Mouse (Mus musculus) kidney, embryonic 16.5 days (tissue): ENCODE data around the gene Gamt. TPM values are rescaled to one million over a fixed set of nuclear protein-coding genes. Genes with fewer than 3 reads are reported as not detected.
A peak's percentile ranks its signal among the peaks of the same experiment; 100 is the strongest.
"Not testable (repeated sequence)": the region's sequence is repeated elsewhere in the genome, so short reads cannot be mapped to it uniquely, and the experiment has no call there.

Source experiments
- ATAC-seq: fragments of 200-750 bp; cut with Nextera tagmentation; 2 replicates; pipeline ENCODE4 v1.8.0; 2017; ENCODE audit warnings: moderate TSS enrichment; ENCODE audit not compliant: low FRiP score, low TSS enrichment
- H3K27ac ChIP-seq: fragments of 300-500 bp; sonication (generic); 2 replicates; pipeline ENCODE4 v1.5.1; 2014; ENCODE audit warnings: low read length
- H3K27me3 ChIP-seq: fragments of 300-500 bp; sonication (generic); 2 replicates; pipeline ENCODE4 v1.6.1; 2014; ENCODE audit warnings: low read length, control low read depth, mixed read lengths; ENCODE audit not compliant: insufficient read depth
- H3K36me3 ChIP-seq: fragments of 300-500 bp; sonication (generic); 2 replicates; pipeline ENCODE4 v1.6.1; 2014; ENCODE audit warnings: low read length, control low read depth, mixed read lengths; ENCODE audit not compliant: insufficient read depth
- H3K4me1 ChIP-seq: fragments of 300-500 bp; sonication (generic); 2 replicates; pipeline ENCODE4 v1.6.1; 2014; ENCODE audit warnings: low read length, control low read depth, mixed read lengths; ENCODE audit not compliant: insufficient read depth
- H3K4me2 ChIP-seq: fragments of 300-500 bp; sonication (generic); replicated peaks from 2 replicates; pipeline ENCODE4 v1.6.1; 2014; ENCODE audit warnings: low read depth, low read length
- H3K4me3 ChIP-seq: fragments of 300-500 bp; sonication (generic); 2 replicates; pipeline ENCODE4 v1.5.1; 2014; ENCODE audit warnings: mild to moderate bottlenecking, low read length
- H3K9ac ChIP-seq: fragments of 300-500 bp; sonication (generic); replicated peaks from 2 replicates; pipeline ENCODE4 v1.6.1; 2014; ENCODE audit warnings: low read length
- H3K9me3 ChIP-seq: fragments of 300-500 bp; sonication (generic); 2 replicates; pipeline ENCODE4 v1.6.1; 2016; ENCODE audit warnings: low read length, control low read depth
- WGBS: fragments of 180-500 bp; shearing (Covaris S2); extraction: QIAGEN DNeasy Blood & Tissue Kit; methylation state at CpG from one replicate; pipeline ENCODE4 v1.1.7; 2014; 5-methylcytosine and 5-hydroxymethylcytosine counted together
- polyA plus RNA-seq: library from polyadenylated mRNA; unstranded; fragments of >200 nt; fragmentation: Nextera tagmentation; extraction: Ambion mirVana; gene quantifications from 2 replicates; pipeline ENCODE4 v1.2.1, GENCODE M21; 2015

Gene Gamt
- polyA plus RNA-seq, 1 experiment from 2014 or later = 38.3 TPM

DNA sequence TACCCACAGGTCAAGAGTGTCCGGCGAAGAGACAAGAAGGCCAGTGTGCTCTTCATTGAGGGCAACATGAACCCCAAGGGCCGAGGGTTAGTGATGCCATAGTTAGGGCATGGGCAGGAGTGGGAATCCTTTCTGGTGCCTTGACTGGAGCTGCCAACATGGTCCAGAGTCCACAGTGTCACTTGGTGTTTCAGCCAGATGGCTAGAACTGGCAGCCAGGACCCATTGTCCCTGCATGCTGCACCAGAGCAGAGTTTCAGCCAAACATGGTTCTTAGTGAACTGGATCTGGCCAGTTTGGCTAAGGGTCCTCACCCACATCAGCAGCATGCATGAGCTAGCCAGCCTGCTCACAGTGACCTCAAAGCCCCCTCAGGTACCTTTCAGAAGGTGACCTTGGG, 22.5 kb downstream of the Gamt start:
- Histone ChIP-seq H3K36me3 (peaks cover 92% of the 10 kb centered on the region), H3K4me2 (no peak overlapping the region), H3K27ac (no peak overlapping the region), H3K9ac (no peak overlapping the region), H3K4me1 (peaks cover 2% of the 10 kb centered on the region; the same call in 1 of the 2 replicates), H3K4me3 (no peak overlapping the region), H3K9me3 (no peaks in the 10 kb centered on the region), H3K27me3 (no peaks in the 10 kb centered on the region)
- ATAC-seq = no peak
- 84% methylated on average over 3 of the region's 3 CpGs for WGBS

DNA sequence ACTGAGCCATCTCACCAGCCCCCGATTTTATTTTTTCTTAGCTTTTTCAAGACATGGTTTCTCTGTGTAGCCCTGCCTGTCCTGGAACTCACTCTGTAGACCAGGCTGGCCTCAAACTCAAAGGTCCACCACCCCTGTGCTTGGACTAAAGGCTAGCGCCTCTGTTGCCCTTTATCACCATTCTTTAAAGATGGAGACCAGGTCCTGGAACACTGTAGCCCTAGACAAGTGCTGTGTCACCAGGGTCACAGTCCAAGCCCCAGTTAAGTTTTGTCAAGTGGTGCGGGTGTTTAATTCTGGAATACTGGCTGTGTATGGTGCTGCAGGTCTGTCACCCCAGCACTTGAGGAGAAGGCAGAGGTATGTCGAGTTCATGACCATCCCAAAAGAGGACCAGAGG, 23.8 kb downstream of the Gamt start:
- H3K4me2 ChIP-seq = no peak overlapping the region
- WGBS = 90% methylated on average over 4 of the region's 4 CpGs
- H3K36me3 ChIP-seq = peaks cover 92% of the 10 kb centered on the region
- no peak overlapping the region for H3K4me3 ChIP-seq
- no peak overlapping the region for H3K27ac ChIP-seq
- H3K9ac ChIP-seq = no peak overlapping the region
- no peaks in the 10 kb centered on the region for H3K9me3 ChIP-seq
- no peaks in the 10 kb centered on the region for H3K27me3 ChIP-seq
- ATAC-seq = no peak
- peaks cover 10% of the 10 kb centered on the region for H3K4me1 ChIP-seq

DNA sequence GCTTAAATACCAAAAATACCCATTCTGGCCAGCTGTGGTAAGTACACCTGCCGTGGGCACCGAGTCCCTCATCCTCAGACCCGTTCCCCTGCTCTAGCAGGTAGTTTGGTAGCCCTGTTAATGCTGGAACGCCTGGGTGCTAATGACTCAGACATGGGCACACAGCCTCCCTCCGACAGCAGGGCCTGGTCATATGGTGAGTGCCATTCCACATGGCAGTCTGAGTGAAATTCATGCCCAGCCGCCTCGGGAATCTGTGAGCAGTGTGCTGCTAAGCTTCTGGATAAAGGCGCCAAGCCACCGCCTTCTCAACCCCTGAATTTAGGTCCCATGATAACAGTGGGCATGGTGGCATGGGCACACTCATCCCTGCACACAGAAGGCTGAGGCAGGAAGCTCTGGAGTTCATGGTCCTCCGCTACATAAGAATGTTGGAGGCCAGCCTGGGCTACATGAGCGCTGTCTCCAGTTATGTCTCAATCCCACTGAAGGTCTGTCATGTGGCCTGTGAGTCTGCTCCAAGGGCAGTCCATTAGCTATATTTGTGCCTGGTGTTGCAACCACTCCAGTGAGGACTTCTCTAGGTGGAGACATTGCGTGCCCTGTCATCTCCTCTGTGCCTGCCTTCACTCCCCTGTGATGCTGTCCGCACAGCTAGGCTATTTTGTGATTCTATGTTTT, 24.5 kb downstream of the Gamt start:
- H3K9me3 ChIP-seq = no peaks in the 10 kb centered on the region
- no peak overlapping the region for H3K4me3 ChIP-seq
- WGBS = 96% methylated on average over 13 of the region's 13 CpGs
- ATAC-seq = no peak
- H3K9ac ChIP-seq = no peak overlapping the region
- no peaks in the 10 kb centered on the region for H3K27me3 ChIP-seq
- H3K36me3 ChIP-seq = peaks cover 95% of the 10 kb centered on the region
- H3K27ac ChIP-seq = no peak overlapping the region
- peaks cover 10% of the 10 kb centered on the region for H3K4me1 ChIP-seq
- no peak overlapping the region for H3K4me2 ChIP-seq

DNA sequence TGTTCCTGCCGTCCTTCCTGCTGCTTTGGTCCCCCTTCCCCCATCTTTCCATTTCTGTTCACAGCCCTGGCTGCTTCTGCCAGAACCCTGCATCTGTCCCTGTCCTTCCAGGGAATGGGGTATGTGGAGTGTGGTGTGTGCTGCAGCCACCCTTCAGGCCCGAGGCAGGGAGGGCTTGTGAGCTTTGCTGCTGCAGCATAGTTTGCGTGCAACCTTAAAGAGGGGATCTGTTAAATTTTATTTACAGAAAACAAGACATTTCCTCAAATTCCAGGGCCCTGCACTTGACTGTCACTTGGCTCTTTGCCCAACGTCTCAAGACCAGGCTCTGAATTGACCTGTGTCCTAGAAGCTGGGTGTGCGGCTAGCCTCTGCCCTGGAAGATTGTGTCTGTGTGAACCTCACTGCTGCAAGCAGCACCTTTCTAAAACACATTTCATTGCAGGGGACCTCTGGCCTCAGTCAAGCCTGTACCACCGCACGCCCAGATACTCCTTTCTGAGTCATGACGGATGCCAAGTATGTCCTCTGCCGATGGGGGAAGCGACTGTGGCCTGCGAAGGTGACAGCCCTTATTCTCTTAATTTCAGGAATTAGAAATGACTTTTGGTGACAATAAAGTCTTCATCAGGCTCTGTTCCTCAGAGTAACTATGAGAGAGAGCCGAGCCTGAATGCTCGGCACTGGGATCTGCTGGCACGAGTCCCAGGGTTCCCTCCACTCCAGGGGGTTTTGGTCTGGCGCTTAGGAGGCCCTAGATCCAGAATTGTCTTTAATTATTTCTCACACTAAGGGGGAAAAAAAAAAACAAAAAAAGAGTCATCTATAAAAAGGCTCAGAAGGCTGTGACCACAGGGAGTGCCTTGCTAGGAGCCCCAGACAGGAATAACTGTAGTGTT, 32.7 kb downstream of the Gamt start:
- no peaks in the 10 kb centered on the region for H3K9me3 ChIP-seq
- 39% methylated on average over 15 of the region's 15 CpGs for WGBS
- H3K9ac ChIP-seq = peak overlapping the region; percentile 93
- H3K4me3 ChIP-seq = peak overlapping the region; percentile 73
- peaks cover 31% of the 10 kb centered on the region for H3K36me3 ChIP-seq
- peak overlapping the region; percentile 87 for H3K27ac ChIP-seq
- peak overlapping the region; percentile 84 for H3K4me2 ChIP-seq
- H3K27me3 ChIP-seq = no peaks in the 10 kb centered on the region
- H3K4me1 ChIP-seq = peaks cover 42% of the 10 kb centered on the region
- no peak for ATAC-seq

DNA sequence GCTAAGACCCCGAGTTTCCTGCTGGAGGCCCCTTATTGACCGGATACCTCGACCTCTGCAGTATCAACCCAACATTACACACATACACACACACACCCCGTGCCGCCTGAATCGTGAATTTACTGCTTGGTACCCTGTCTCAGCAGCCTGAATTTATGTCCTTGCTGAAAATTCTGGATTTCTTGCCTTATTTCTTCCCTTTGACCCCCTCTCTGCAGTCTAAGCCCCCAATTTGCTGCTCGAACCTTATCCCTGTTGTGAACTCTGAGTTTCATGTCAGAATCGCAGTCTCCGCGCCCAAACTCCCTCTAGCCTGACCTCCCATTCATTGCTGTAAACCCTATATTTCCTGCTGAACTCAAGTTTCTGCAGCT, 33.7 kb downstream of the Gamt start:
- Histone ChIP-seq H3K9ac (peak overlapping the region; percentile 93), H3K4me3 (peak overlapping the region; percentile 73), H3K4me2 (peak overlapping the region; percentile 84), H3K9me3 (no peaks in the 10 kb centered on the region), H3K27ac (peak overlapping the region; percentile 87), H3K27me3 (no peaks in the 10 kb centered on the region), H3K4me1 (peaks cover 35% of the 10 kb centered on the region), H3K36me3 (peaks cover 21% of the 10 kb centered on the region)
- no peak for ATAC-seq
- WGBS = under 1% methylated on average over 10 of the region's 10 CpGs

DNA sequence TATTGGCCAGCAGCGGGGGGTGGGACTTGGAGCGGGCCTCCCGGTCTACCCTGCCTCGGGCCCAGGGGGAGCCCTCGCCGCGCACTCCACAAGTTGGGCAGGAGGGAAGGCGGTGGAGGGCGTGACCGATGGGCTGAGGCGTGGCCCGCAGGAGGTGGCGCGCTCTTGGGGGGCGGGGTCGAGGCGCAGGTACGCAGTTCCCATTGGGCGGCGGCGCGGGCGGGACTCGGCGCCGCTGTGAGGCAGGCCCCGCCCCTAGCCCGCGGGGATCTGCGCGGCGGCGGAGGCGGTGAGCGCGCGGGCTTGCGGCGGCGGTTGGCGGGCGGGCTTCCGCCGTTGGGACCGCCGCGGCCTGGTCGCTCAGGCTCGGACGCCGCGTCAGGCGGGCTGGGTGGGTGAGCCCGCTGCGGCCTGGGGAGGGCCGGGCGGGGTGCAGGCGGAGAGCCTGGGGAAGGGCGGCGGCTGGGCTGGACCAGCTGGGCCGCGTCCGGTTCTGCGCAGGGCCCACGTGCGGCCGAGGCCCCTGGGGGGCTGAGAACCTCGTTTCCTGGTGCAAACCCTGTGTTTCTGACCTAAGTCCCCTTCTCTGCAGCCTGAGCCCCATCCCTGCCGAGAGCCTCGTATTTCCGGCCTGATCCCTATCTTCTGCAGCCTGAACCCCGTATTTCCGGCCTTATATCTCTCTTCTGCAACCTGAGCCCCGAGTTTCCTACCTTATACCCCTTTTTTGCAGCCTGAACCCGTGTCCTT, 34.2 kb downstream of the Gamt start, which contains the start of gene Mum1:
TSS of gene Mum1 (plus strand) at position 19 of the 750 bp plus-strand sequence.
- Histone ChIP-seq H3K4me1 (peaks cover 35% of the 10 kb centered on the region), H3K36me3 (peaks cover 16% of the 10 kb centered on the region), H3K9ac (peak within 1 kb of the TSS; percentile 93), H3K9me3 (no peaks in the 10 kb centered on the region), H3K27ac (peak within 1 kb of the TSS; percentile 88), H3K27me3 (no peaks in the 10 kb centered on the region), H3K4me3 (peak within 1 kb of the TSS; percentile 73), H3K4me2 (peak within 1 kb of the TSS; percentile 84)
- ATAC-seq = peak; percentile 99
- WGBS = under 1% methylated on average over 59 of the region's 75 CpGs

DNA sequence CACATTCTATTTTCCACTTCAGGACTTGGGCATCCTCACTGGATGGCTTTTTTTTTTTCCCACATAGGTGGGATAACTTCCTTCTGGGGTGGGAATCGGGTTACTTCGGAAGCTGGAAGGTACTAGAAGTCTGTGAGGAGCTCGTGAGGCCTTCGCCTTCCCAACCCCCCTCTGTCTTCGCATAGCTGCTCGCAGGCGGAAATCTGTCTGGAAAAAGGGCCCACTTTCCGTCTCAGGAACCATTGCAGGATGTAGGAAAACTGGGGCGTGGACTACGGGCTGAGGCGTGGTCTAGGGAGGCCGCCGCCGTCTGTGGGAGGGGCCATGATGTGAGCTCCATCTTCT, 34.8 kb downstream of the Gamt start:
- ATAC-seq = no peak

DNA sequence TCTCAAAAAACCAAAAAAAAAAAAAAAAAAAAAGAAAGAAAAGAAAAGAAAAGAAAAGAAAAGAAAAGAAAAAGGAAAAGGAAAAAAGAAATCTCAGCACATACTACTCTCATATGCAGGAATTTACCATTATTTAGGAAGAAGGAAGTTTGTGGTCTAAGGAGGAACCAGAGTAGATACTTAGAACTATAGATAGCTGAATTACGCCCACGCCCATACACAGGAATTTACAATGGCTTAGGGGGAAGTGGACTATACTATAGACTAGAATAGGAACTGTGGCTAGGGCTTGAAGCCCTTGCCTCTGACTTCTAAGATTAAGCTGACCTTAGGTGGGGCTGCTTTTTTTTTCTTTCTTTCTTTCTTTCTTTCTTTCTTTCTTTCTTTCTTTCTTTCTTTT, 37.7 kb downstream of the Gamt start:
- not testable (repeated sequence) for ATAC-seq, H3K9me3 ChIP-seq, H3K9ac ChIP-seq, H3K27ac ChIP-seq, H3K27me3 ChIP-seq, H3K4me3 ChIP-seq, H3K36me3 ChIP-seq, H3K4me2 ChIP-seq
- WGBS = 97% methylated on average over 2 of the region's 2 CpGs
- H3K4me1 ChIP-seq = peaks cover 20% of the 10 kb centered on the region

More for the DNA sequence above, 34.8 kb downstream of the Gamt start:
- 0% methylated on average over 14 of the region's 14 CpGs for WGBS
- peaks cover 36% of the 10 kb centered on the region for H3K4me1 ChIP-seq
- H3K27ac ChIP-seq = peak overlapping the region; percentile 88
- H3K36me3 ChIP-seq = peaks cover 12% of the 10 kb centered on the region
- H3K9ac ChIP-seq = peak overlapping the region; percentile 62
- H3K4me2 ChIP-seq = peak overlapping the region; percentile 84
- peak overlapping the region; percentile 30 for H3K4me3 ChIP-seq
- no peaks in the 10 kb centered on the region for H3K9me3 ChIP-seq
- H3K27me3 ChIP-seq = no peaks in the 10 kb centered on the region

DNA sequence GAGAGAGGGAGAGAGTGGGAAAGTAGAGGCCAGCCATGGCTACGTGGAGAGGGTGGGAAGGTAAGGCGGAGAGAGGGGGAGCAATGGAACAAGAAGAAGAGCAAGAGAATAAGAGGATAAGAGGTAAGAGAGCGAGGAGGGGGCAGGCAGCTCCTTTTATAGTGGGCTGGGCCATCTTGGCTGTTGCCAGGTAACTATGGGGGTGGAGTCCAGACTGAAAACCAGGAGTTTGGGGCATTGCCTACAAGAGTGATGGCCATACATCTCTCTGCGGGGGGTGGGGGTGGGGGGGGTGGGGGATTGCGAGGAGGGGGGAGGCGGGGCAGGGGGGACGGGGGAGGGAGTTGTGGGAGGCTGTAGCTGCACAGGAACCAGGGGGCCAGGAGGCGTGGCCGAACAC, 40.1 kb downstream of the Gamt start:
- Histone ChIP-seq H3K9ac (no peak overlapping the region), H3K4me1 (peaks cover 6% of the 10 kb centered on the region), H3K4me3 (no peak overlapping the region), H3K27ac (no peak overlapping the region), H3K27me3 (no peaks in the 10 kb centered on the region), H3K4me2 (no peak overlapping the region), H3K36me3 (no peaks in the 10 kb centered on the region), H3K9me3 (no peaks in the 10 kb centered on the region)
- no peak for ATAC-seq
- 34% methylated on average over 6 of the region's 9 CpGs for WGBS
